Mouse (Mus musculus) olfactory bulb, adult 2 months (tissue): ENCODE data around the gene Mcu. TPM values are rescaled to one million over a fixed set of nuclear protein-coding genes. Genes with fewer than 3 reads are reported as not detected.

Experiments
- H3K27ac ChIP-seq: fragments of 200-500 bp; 2 replicates; pipeline ENCODE4 v1.5.1; 2012; ENCODE audit warnings: low read depth, low read length; ENCODE audit not compliant: insufficient read depth
- H3K4me1 ChIP-seq: fragments of 200-500 bp; 2 replicates; pipeline ENCODE4 v1.6.1; 2012; ENCODE audit warnings: low read length; ENCODE audit not compliant: control insufficient read depth, insufficient read depth
- H3K4me3 ChIP-seq: fragments of 200-500 bp; 2 replicates; pipeline ENCODE4 v1.5.1; 2012; ENCODE audit warnings: mild to moderate bottlenecking, low read depth, low read length, moderate library complexity; ENCODE audit not compliant: insufficient read depth
- CTCF ChIP-seq: fragments of 200-500 bp; IDR thresholded peaks from 2 replicates; pipeline ENCODE4 v1.5.1; 2012; ENCODE audit warnings: low read depth, mild to moderate bottlenecking, low read length, moderate library complexity; ENCODE audit not compliant: insufficient read depth
- POLR2A ChIP-seq: fragments of 200-500 bp; IDR thresholded peaks from 2 replicates; pipeline ENCODE4 v1.6.1; 2012; ENCODE audit warnings: mild to moderate bottlenecking, low read depth, low read length, moderate library complexity; ENCODE audit not compliant: insufficient read depth
- WGBS: fragments of 180-500 bp; shearing (Covaris S2); methylation state at CpG from one replicate; pipeline ENCODE4 v1.1.7; 2018; 5-methylcytosine and 5-hydroxymethylcytosine counted together
- polyA plus RNA-seq: library from polyadenylated mRNA; stranded (reverse); fragments of >200 nt; gene quantifications from 2 replicates; pipeline ENCODE4 v1.2.4, GENCODE M21; 2012; ENCODE audit warnings: low replicate concordance; ENCODE audit not compliant: missing spikeins, insufficient read depth, insufficient read length

Gene Mcu
- polyA plus RNA-seq, 1 experiment = not detected

- TF ChIP-seq CTCF (no peak), POLR2A (no peak)
- Histone ChIP-seq H3K27ac (peak overlapping the region; percentile 89), H3K4me1 (peaks cover 10% of the 10 kb centered on the region), H3K4me3 (no peak overlapping the region)
- 41% methylated on average over 9 of the region's 9 CpGs for WGBS
These were observed 168.9 kb downstream of the Mcu start for GRCm38 (mm10) chr10:59447546-59447945.

DNA sequence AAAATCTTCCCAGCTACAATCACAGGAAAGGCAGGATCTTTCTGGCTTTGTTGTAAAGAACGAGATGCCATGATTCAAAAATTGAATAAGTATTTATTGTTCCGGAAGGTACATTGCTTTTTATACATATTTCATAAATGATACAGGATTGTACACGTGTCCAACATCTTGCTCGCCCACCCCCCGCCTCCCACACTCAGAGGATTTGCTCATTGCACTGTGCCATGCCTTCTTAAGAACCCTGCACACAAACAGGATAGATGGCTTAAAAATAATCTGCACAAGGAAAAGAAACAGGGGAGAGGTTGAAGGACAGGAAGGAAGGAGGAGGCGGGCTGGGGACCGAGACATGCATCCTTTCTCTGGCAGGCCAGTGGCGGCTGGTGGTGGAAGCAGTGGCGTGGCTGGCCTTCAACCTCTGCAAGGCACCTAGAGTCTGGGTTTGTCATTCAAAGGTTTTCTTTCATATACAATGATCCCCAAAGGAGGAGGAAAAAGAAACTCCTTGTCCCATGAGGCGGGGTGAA, 169.5 kb downstream of the Mcu start:
- H3K27ac ChIP-seq = peak overlapping the region; percentile 89
- no peak for TF ChIP-seq CTCF
- no peak for TF ChIP-seq POLR2A
- 70% methylated on average over 10 of the region's 10 CpGs for WGBS
- no peak overlapping the region for H3K4me3 ChIP-seq
- H3K4me1 ChIP-seq = peaks cover 9% of the 10 kb centered on the region

DNA sequence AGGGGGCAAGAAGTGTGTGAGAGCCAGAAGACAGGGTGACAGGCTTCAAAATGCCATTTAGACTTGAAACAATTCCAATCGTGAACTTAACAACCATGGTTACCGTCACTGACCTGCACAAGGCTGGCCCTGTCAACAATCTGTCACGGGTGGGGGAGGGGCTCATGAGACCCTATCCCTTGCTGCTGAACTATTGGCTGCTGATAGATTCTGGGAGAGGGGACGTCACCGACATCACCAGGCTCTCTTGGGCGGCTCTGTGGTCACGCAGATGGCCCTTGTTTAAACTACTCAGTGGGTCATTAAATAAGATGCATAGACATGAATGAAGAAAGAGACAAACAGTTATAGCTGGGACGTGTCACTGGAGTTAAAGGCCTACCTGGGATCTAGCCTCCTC, 171.9 kb downstream of the Mcu start:
- peaks cover 8% of the 10 kb centered on the region for H3K4me1 ChIP-seq
- no peak overlapping the region for H3K4me3 ChIP-seq
- no peak overlapping the region for H3K27ac ChIP-seq
- 74% methylated on average over 8 of the region's 8 CpGs for WGBS
- no peak for TF ChIP-seq CTCF
- no peak for TF ChIP-seq POLR2A

DNA sequence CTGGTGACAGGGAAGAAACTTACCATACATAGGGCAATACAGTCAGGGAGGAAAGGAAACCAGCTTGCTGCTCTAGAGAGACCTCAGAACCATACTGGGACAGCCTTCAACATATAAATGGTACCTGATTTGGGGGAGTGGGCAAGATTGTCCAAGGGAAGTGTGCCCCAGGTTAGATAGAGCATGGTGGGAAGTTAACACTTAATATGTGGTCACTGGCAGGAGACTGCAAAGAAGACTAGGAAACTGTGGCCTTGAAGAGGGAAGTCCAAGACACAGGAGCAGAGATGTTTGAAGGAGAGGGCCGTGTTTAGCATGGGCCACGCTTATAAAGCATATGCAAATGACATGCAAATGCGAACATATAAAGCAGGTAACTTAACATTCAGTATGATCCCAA, 172.4 kb downstream of the Mcu start:
- WGBS = 80% methylated on average over 3 of the region's 3 CpGs
- TF ChIP-seq CTCF (no peak), POLR2A (no peak)
- H3K4me1 ChIP-seq = peaks cover 8% of the 10 kb centered on the region
- no peak overlapping the region for H3K27ac ChIP-seq
- H3K4me3 ChIP-seq = no peak overlapping the region

- Histone ChIP-seq H3K4me3 (no peak overlapping the region), H3K4me1 (peaks cover 8% of the 10 kb centered on the region), H3K27ac (no peak overlapping the region)
- no peak for TF ChIP-seq POLR2A
- no peak for TF ChIP-seq CTCF
- 57% methylated on average over 7 of the region's 7 CpGs for WGBS
These were observed 173.3 kb downstream of the Mcu start for GRCm38 (mm10) chr10:59443212-59443611.

DNA sequence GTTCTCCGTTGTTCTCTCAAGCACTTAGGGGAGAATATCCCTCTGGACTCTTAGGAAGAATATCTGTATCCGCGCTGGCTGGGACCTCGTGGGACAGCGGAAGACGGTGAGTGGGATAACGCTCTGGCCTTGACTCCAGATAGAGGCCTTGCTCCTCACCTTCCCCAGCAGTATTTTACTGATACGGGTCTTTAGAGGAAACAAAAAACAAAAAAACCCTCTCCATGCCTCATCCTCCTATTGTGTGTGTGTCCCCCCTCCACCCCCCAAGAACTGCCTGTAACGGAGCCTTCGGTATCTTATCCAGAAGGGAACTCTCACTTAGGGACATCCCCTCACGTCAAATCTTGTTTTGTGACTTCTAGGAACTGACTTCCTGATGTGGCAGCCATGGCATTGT, 174.8 kb downstream of the Mcu start, which contains the start of gene Oit3:
TSS of gene Oit3 (minus strand) at position 44 of the 400 bp plus-strand sequence.
- Histone ChIP-seq H3K27ac (no peak within 1 kb of the TSS), H3K4me1 (no peaks in the 10 kb centered on the region), H3K4me3 (no peak within 1 kb of the TSS)
- 87% methylated on average over 11 of the region's 11 CpGs for WGBS
- TF ChIP-seq POLR2A (no peak), CTCF (no peak)

DNA sequence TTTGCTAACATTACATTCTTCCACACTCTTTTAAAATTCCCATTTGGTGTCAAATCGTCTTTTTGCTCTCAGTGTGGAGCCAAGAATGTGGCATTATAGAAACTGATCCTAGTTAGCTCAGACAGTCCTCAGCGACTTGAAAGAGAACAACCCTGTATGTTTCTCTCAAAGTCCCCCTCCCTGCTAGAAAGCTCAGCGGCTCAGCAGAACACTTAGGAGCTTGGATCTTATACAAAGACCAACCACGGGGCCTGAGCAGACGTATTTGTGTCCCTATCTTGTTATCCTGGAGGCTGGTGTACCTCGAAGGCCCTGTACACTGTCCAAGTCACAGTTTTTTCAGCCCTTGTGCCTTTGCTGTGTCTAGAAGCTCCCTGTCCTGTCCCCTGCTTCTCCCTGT, 176.3 kb downstream of the Mcu start:
- TF ChIP-seq POLR2A = no peak
- no peak for TF ChIP-seq CTCF
- no peak overlapping the region for H3K27ac ChIP-seq
- WGBS = 46% methylated on average over 6 of the region's 6 CpGs
- H3K4me1 ChIP-seq = no peaks in the 10 kb centered on the region
- no peak overlapping the region for H3K4me3 ChIP-seq

DNA sequence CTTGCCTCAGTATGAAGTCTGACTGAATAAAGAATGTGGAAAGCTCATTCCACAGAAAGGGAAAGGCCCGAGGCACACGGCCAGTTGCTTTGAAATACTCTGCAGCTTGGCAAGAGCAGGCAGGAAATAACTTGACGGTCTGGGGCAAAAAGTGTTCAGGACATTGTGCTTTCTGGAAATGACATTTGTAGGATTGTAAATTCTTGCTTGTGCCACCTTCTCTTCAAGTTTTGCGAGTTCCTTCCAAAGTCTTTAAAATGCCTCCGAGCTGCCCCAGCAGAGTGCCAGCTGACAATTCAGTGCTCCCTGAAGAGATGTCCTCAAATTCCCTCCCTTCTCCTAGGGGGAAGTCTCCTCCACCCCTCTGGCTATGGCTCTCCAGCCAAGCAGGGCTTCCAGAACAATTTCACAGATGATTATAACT, 177.0 kb downstream of the Mcu start:
- no peak overlapping the region for H3K4me3 ChIP-seq
- H3K27ac ChIP-seq = no peak overlapping the region
- 56% methylated on average over 5 of the region's 5 CpGs for WGBS
- no peaks in the 10 kb centered on the region for H3K4me1 ChIP-seq
- TF ChIP-seq CTCF = no peak
- TF ChIP-seq POLR2A = no peak

DNA sequence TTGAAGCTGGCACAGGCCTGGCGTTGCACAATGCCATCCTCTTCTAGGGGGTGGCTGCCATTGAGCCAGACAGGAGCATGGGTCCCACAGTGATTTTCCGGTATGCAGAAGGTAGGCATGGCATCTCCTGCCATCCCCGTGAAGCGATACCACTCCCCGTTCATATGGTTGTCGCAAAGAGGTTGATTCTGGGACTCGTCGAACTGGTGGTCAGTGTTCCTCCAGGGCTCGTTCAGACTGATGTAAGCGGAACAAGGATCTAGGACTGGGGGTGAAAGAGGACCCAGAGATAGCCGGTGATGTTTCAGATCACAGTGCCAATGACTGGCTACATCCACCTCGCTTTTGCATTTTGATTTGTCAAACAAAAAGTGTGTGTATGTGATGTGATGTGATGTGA, 177.8 kb downstream of the Mcu start:
- H3K4me1 ChIP-seq = no peaks in the 10 kb centered on the region
- TF ChIP-seq POLR2A (no peak), CTCF (no peak)
- WGBS = 95% methylated on average over 12 of the region's 12 CpGs
- no peak overlapping the region for H3K4me3 ChIP-seq
- no peak overlapping the region for H3K27ac ChIP-seq

- peaks cover 1% of the 10 kb centered on the region for H3K4me1 ChIP-seq
- WGBS = 96% methylated on average over 18 of the region's 18 CpGs
- no peak for TF ChIP-seq CTCF
- TF ChIP-seq POLR2A = no peak
- H3K27ac ChIP-seq = no peak overlapping the region
- no peak overlapping the region for H3K4me3 ChIP-seq
These were observed 180.7 kb downstream of the Mcu start for GRCm38 (mm10) chr10:59435746-59436145.
